Mouse (Mus musculus) C2C12 (cell line): Measurements from ENCODE around the gene Rcc1. TPM values are rescaled to one million over a fixed set of nuclear protein-coding genes. Genes with fewer than 3 reads are reported as not detected.

Experiments used
- H3K27me3 ChIP-seq: one replicate; pipeline ENCODE4 v1.6.1; 2011; ENCODE audit not compliant: control insufficient read depth, insufficient read depth, insufficient read length
- H3K36me3 ChIP-seq: one replicate; pipeline ENCODE4 v1.6.1; 2011; ENCODE audit not compliant: control insufficient read depth, insufficient read depth
- H3K4me3 ChIP-seq: one replicate; pipeline ENCODE4 v1.5.1; 2011; ENCODE audit warnings: mild to moderate bottlenecking, control low read depth; ENCODE audit not compliant: poor library complexity, insufficient read depth, severe bottlenecking
- H3K79me2 ChIP-seq: one replicate; pipeline ENCODE4 v1.6.1; 2011; ENCODE audit not compliant: control insufficient read depth, insufficient read depth
- H3K79me3 ChIP-seq: one replicate; pipeline ENCODE4 v1.6.1; 2011; ENCODE audit warnings: low read depth, control low read depth
- H3ac ChIP-seq: one replicate; pipeline ENCODE3; 2011; ENCODE audit warnings: low read depth; ENCODE audit not compliant: control insufficient read depth, insufficient read length
- CEBPB ChIP-seq: IDR thresholded peaks from one replicate; pipeline ENCODE4 v1.6.1; 2011; ENCODE audit warnings: low read depth, mild to moderate bottlenecking, control low read depth, moderate library complexity
- CTCF ChIP-seq: IDR thresholded peaks from one replicate; pipeline ENCODE4 v1.5.1; 2011; ENCODE audit not compliant: control insufficient read depth, insufficient read depth, insufficient read length
- FOSL1 ChIP-seq: IDR thresholded peaks from one replicate; pipeline ENCODE4 v1.8.0; 2011; ENCODE audit warnings: mild to moderate bottlenecking, low read length; ENCODE audit not compliant: poor library complexity, insufficient read depth, severe bottlenecking
- MAX ChIP-seq: IDR thresholded peaks from one replicate; pipeline ENCODE4 v1.6.1; 2011; ENCODE audit warnings: mild to moderate bottlenecking, control low read depth
- MYOD1 ChIP-seq: IDR thresholded peaks from one replicate; pipeline ENCODE4 v1.6.1; 2011; ENCODE audit warnings: low read depth; ENCODE audit not compliant: control insufficient read depth, insufficient read length
- MYOG ChIP-seq: IDR thresholded peaks from one replicate; pipeline ENCODE4 v1.6.1; 2011; ENCODE audit not compliant: control insufficient read depth, insufficient read length; ENCODE audit errors: extremely low read depth
- USF1 ChIP-seq: IDR thresholded peaks from one replicate; pipeline ENCODE4 v1.6.1; 2011; ENCODE audit warnings: low read depth, mild to moderate bottlenecking, control low read depth, moderate library complexity
- polyA plus RNA-seq: library from polyadenylated mRNA; unstranded; fragments of >200 nt; fragmentation: generic; extraction: Trizol; gene quantifications from one replicate; pipeline ENCODE4 v1.2.1, GENCODE M21; 2012; ENCODE audit warnings: missing spikeins

Rcc1 gene
- polyA plus RNA-seq, 1 experiment: 110 TPM

GRCm38 (mm10) chr4:132365450-132366060, 12.2 kb upstream of the Rcc1 start:
- Histone ChIP-seq H3K79me3 (no peaks in the 10 kb centered on the region), H3ac (no peak overlapping the region), H3K4me3 (no peak overlapping the region), H3K27me3 (no peaks in the 10 kb centered on the region), H3K79me2 (no peaks in the 10 kb centered on the region), H3K36me3 (peaks cover 90% of the 10 kb centered on the region)
- TF ChIP-seq FOSL1 (no peak), MYOD1 (no peak), CEBPB (no peak), CTCF (no peak), USF1 (no peak), MYOG (no peak)

GRCm38 (mm10) chr4:132363487-132363886, 10.1 kb upstream of the Rcc1 start:
- H3ac ChIP-seq: no peak overlapping the region
- H3K79me3 ChIP-seq: no peaks in the 10 kb centered on the region
- H3K27me3 ChIP-seq: no peaks in the 10 kb centered on the region
- no peaks in the 10 kb centered on the region for H3K79me2 ChIP-seq
- TF ChIP-seq MYOD1 (no peak), CEBPB (no peak), USF1 (no peak), FOSL1 (no peak), MYOG (no peak), CTCF (no peak), MAX (no peak)
- H3K4me3 ChIP-seq: no peak overlapping the region
- peaks cover 90% of the 10 kb centered on the region for H3K36me3 ChIP-seq

GRCm38 (mm10) chr4:132359510-132359909, 6.1 kb upstream of the Rcc1 start:
- H3K27me3 ChIP-seq: no peaks in the 10 kb centered on the region
- H3K36me3 ChIP-seq: peaks cover 81% of the 10 kb centered on the region
- TF ChIP-seq CEBPB (no peak), MAX (no peak), FOSL1 (no peak), MYOD1 (no peak), MYOG (no peak), USF1 (no peak), CTCF (no peak)

GRCm38 (mm10) chr4:132356170-132356569, 2.8 kb upstream of the Rcc1 start:
- peaks cover 29% of the 10 kb centered on the region for H3K79me2 ChIP-seq
- peaks cover 73% of the 10 kb centered on the region for H3K36me3 ChIP-seq
- H3ac ChIP-seq: no peak overlapping the region
- no peak for TF ChIP-seq MAX
- TF ChIP-seq USF1: no peak
- no peak for TF ChIP-seq FOSL1
- no peak for TF ChIP-seq MYOG
- no peak for TF ChIP-seq CTCF
- TF ChIP-seq CEBPB: no peak
- no peak for TF ChIP-seq MYOD1
- H3K79me3 ChIP-seq: peaks cover 21% of the 10 kb centered on the region
- no peak overlapping the region for H3K4me3 ChIP-seq
- no peaks in the 10 kb centered on the region for H3K27me3 ChIP-seq

More at GRCm38 (mm10) chr4:132359510-132359909, 6.1 kb upstream of the Rcc1 start:
- Histone ChIP-seq H3K79me2 (no peaks in the 10 kb centered on the region), H3ac (no peak overlapping the region), H3K4me3 (no peak overlapping the region), H3K79me3 (no peaks in the 10 kb centered on the region)

- Histone ChIP-seq H3K79me2 (peaks cover 34% of the 10 kb centered on the region), H3K36me3 (peaks cover 77% of the 10 kb centered on the region), H3ac (no peak overlapping the region), H3K4me3 (no peak overlapping the region), H3K79me3 (peaks cover 24% of the 10 kb centered on the region), H3K27me3 (no peaks in the 10 kb centered on the region)
- TF ChIP-seq MYOG (no peak), CEBPB (no peak), CTCF (no peak), MAX (no peak), MYOD1 (no peak)
These were observed 2.0 kb upstream of the Rcc1 start for GRCm38 (mm10) chr4:132355403-132355802.

- H3K27me3 ChIP-seq: no peaks in the 10 kb centered on the region
- H3K4me3 ChIP-seq: no peak overlapping the region
- peaks cover 34% of the 10 kb centered on the region for H3K79me2 ChIP-seq
- peaks cover 24% of the 10 kb centered on the region for H3K79me3 ChIP-seq
- no peak overlapping the region for H3ac ChIP-seq
- H3K36me3 ChIP-seq: peaks cover 72% of the 10 kb centered on the region
- no peak for TF ChIP-seq MAX
- TF ChIP-seq MYOD1: no peak
- no peak for TF ChIP-seq CTCF
- TF ChIP-seq FOSL1: no peak
- TF ChIP-seq CEBPB: no peak
- no peak for TF ChIP-seq MYOG
- no peak for TF ChIP-seq USF1
These were observed 1.2 kb upstream of the Rcc1 start for GRCm38 (mm10) chr4:132354571-132354970.
